Mouse (Mus musculus) left cerebral cortex, postnatal 14 days (tissue): Measurements from ENCODE around the gene Cryzl2. TPM values are rescaled to one million over a fixed set of nuclear protein-coding genes. Genes with fewer than 3 reads are reported as not detected.

Experiments used
- DNase-seq, 2 experiments: peaks; one replicate each; pipeline ENCODE4 v3.0.0; 2021 to 2022; ENCODE audit warnings: low spot score in 2 of 2, mixed read lengths in 1 of 2
- intact Hi-C: fragments of 180-260 bp; cut with DNase I; formaldehyde crosslinking; loops from one replicate; pipeline ENCODE4 v1.15.1; 2025
- long read RNA-seq, 2 experiments: library from polyadenylated mRNA; stranded (forward); transcript quantifications; one replicate each; pipeline ENCODE4 v2.0.0; 2021
- total RNA-seq, 2 experiments: library from RNA; stranded (reverse); gene quantifications; 2 replicates each; pipeline ENCODE4 v1.2.3; 2021

Gene Cryzl2
- total RNA-seq = 1 to 10 TPM; 3.0 to 4.8 TPM
- long read RNA-seq, experiment 1, partial matches to known transcripts = 0 of 3 reads
- long read RNA-seq, experiment 1, other reads (novel, unspliced or antisense) = 1 of 3 reads
- long read RNA-seq, experiment 2, transcript Cryzl2-201 (10 exons, 1,618 nt) = major isoform, 5 of 6 reads
- long read RNA-seq, experiment 2, partial matches to known transcripts = 0 of 6 reads
- long read RNA-seq, experiment 2, other reads (novel, unspliced or antisense) = 0 of 6 reads

GRCm38 (mm10) chr1:157458421-157459208 is at the start of gene Cryzl2:
Gene Cryzl2, plus strand, starts transcription at chr1:157458577.
- intact Hi-C loops = no loop called here
- peak in 1 of 2 experiments; percentile 54 for DNase-seq

- intact Hi-C loops = loop anchor here (10.0 kb wide), 1 partner anchor 265 kb away; no protein-coding TSS in a partner anchor
- DNase-seq = no peak
Measured at GRCm38 (mm10) chr1:157409648-157410047, 48.7 kb upstream of the Cryzl2 start.

GRCm38 (mm10) chr1:157410937-157411336 is 47.4 kb upstream of the Cryzl2 start:
- intact Hi-C loops = loop anchor here (10.0 kb wide), 1 partner anchor 266 kb away; no protein-coding TSS in a partner anchor

GRCm38 (mm10) chr1:157411341-157411710 is 47.1 kb upstream of the Cryzl2 start:
- intact Hi-C loops = loop anchor here (10.0 kb wide), 1 partner anchor 267 kb away; no protein-coding TSS in a partner anchor
- no peak for DNase-seq

More at GRCm38 (mm10) chr1:157410937-157411336, 47.4 kb upstream of the Cryzl2 start:
- peak in 1 of 2 experiments; percentile 9 for DNase-seq

- intact Hi-C loops = loop anchor here (2.0 to 10.0 kb wide), 3 partner anchors 35 to 267 kb away; no protein-coding TSS in a partner anchor
- peak; percentile 55 to 59 for DNase-seq
Measured at GRCm38 (mm10) chr1:157411711-157412380, 46.5 kb upstream of the Cryzl2 start.

GRCm38 (mm10) chr1:157412454-157413369 is 45.7 kb upstream of the Cryzl2 start, which contains the start of gene Rasal2:
Gene Rasal2, minus strand, starts transcription at chr1:157412595.
- DNase-seq = peak; percentile 98
- intact Hi-C loops = loop anchor here (2.0 to 10.0 kb wide), 3 partner anchors 34 to 268 kb away; no protein-coding TSS in a partner anchor

- intact Hi-C loops = loop anchor here (10.0 kb wide), 1 partner anchor 271 kb away; no protein-coding TSS in a partner anchor
- no peak for DNase-seq
Measured at GRCm38 (mm10) chr1:157415771-157416170, 42.6 kb upstream of the Cryzl2 start.

- no peak for DNase-seq
- intact Hi-C loops = loop anchor here (10.0 kb wide), 1 partner anchor 272 kb away; no protein-coding TSS in a partner anchor
Measured at GRCm38 (mm10) chr1:157416628-157417027, 41.7 kb upstream of the Cryzl2 start.

GRCm38 (mm10) chr1:157417414-157417813 is 41.0 kb upstream of the Cryzl2 start:
- no peak for DNase-seq
- intact Hi-C loops = loop anchor here (10.0 kb wide), 1 partner anchor 273 kb away; no protein-coding TSS in a partner anchor

- intact Hi-C loops = loop anchor here (10.0 kb wide), 1 partner anchor 273 kb away; no protein-coding TSS in a partner anchor
- DNase-seq = no peak
Measured at GRCm38 (mm10) chr1:157417861-157418260, 40.5 kb upstream of the Cryzl2 start.

GRCm38 (mm10) chr1:157425741-157426427 is 32.5 kb upstream of the Cryzl2 start:
- DNase-seq = no peak

GRCm38 (mm10) chr1:157426933-157427332 is 31.4 kb upstream of the Cryzl2 start:
- intact Hi-C loops = no loop called here
- no peak for DNase-seq

More at GRCm38 (mm10) chr1:157425741-157426427, 32.5 kb upstream of the Cryzl2 start:
- intact Hi-C loops = no loop called here

- intact Hi-C loops = no loop called here
- no peak for DNase-seq
Measured at GRCm38 (mm10) chr1:157427604-157428003, 30.8 kb upstream of the Cryzl2 start.

- intact Hi-C loops = no loop called here
- DNase-seq = no peak
Measured at GRCm38 (mm10) chr1:157428366-157428765, 30.0 kb upstream of the Cryzl2 start.

GRCm38 (mm10) chr1:157433316-157433715 is 25.1 kb upstream of the Cryzl2 start:
- no peak for DNase-seq
- intact Hi-C loops = no loop called here

- DNase-seq = no peak
- intact Hi-C loops = no loop called here
Measured at GRCm38 (mm10) chr1:157434404-157434803, 24.0 kb upstream of the Cryzl2 start.

GRCm38 (mm10) chr1:157435926-157436325 is 22.5 kb upstream of the Cryzl2 start:
- intact Hi-C loops = no loop called here

GRCm38 (mm10) chr1:157438290-157438689 is 20.1 kb upstream of the Cryzl2 start:
- intact Hi-C loops = no loop called here
- no peak for DNase-seq

More at GRCm38 (mm10) chr1:157435926-157436325, 22.5 kb upstream of the Cryzl2 start:
- no peak for DNase-seq
